Mouse (Mus musculus) kidney, adult 8-10 months (tissue): ENCODE measurements around the gene Vps29.

Source experiments
- DNase-seq, 2 experiments: peaks; one replicate each; pipeline ENCODE4 v3.0.0; 2022

Vps29 gene

GRCm38 (mm10) chr5:122336554-122337294 lies 17.4 kb upstream of the Vps29 start:
- no peak for DNase-seq

- DNase-seq = no peak
These were observed 11.3 kb upstream of the Vps29 start for GRCm38 (mm10) chr5:122342874-122343273.

GRCm38 (mm10) chr5:122343768-122344167 lies 10.4 kb upstream of the Vps29 start:
- no peak for DNase-seq

- peak; percentile 48 to 66 for DNase-seq
These were observed 9.9 kb upstream of the Vps29 start for GRCm38 (mm10) chr5:122344260-122344659.

GRCm38 (mm10) chr5:122345777-122346176 lies 8.4 kb upstream of the Vps29 start:
- DNase-seq = no peak

- no peak for DNase-seq
These were observed 411 bp downstream of the Vps29 start for GRCm38 (mm10) chr5:122354492-122355067.

GRCm38 (mm10) chr5:122371591-122372191 lies 17.5 kb downstream of the Vps29 start, which contains the start of gene Gpn3:
Gene Gpn3 (plus strand): TSS chr5:122371876.
- DNase-seq = no peak

GRCm38 (mm10) chr5:122372192-122372769 lies 18.1 kb downstream of the Vps29 start, which contains the start of gene Fam216a:
Gene Fam216a (minus strand): TSS chr5:122372364.
- peak; percentile 98 to 99 for DNase-seq

GRCm38 (mm10) chr5:122372878-122373277 lies 18.7 kb downstream of the Vps29 start:
- DNase-seq = no peak

GRCm38 (mm10) chr5:122377101-122377833 lies 23.1 kb downstream of the Vps29 start:
- no peak for DNase-seq

- DNase-seq = no peak
These were observed 24.0 kb downstream of the Vps29 start for GRCm38 (mm10) chr5:122378171-122378570.

GRCm38 (mm10) chr5:122379374-122380155 lies 25.4 kb downstream of the Vps29 start:
- DNase-seq = peak; percentile 51 to 79

GRCm38 (mm10) chr5:122390006-122390405 lies 35.8 kb downstream of the Vps29 start:
- DNase-seq = no peak

- DNase-seq = no peak
These were observed 36.5 kb downstream of the Vps29 start for GRCm38 (mm10) chr5:122390671-122391070.

- DNase-seq = no peak
These were observed 37.1 kb downstream of the Vps29 start for GRCm38 (mm10) chr5:122391178-122391785.

- peak; percentile 86 to 93 for DNase-seq
These were observed 37.6 kb downstream of the Vps29 start, which contains the start of gene Arpc3 for GRCm38 (mm10) chr5:122391786-122392180. Gene Arpc3 (plus strand): TSS chr5:122391878.

GRCm38 (mm10) chr5:122392227-122393004 lies 38.2 kb downstream of the Vps29 start:
- no peak for DNase-seq

GRCm38 (mm10) chr5:122393887-122394286 lies 39.7 kb downstream of the Vps29 start:
- peak; percentile 67 to 87 for DNase-seq

GRCm38 (mm10) chr5:122396791-122397190 lies 42.6 kb downstream of the Vps29 start:
- peak; percentile 64 to 68 for DNase-seq

- DNase-seq = no peak
These were observed 43.3 kb downstream of the Vps29 start for GRCm38 (mm10) chr5:122397495-122397894.

GRCm38 (mm10) chr5:122399871-122400270 lies 45.7 kb downstream of the Vps29 start:
- no peak for DNase-seq
